Mouse (Mus musculus): Measurements from ENCODE around the gene Abhd16a. TPM values are rescaled to one million over a fixed set of nuclear protein-coding genes. Genes with fewer than 3 reads are reported as not detected.

The Abhd16a gene
- polyA plus RNA-seq, 1 experiment from 2014 or later = 33.9 TPM

- no peak within 1 kb of the TSS for H3K27ac ChIP-seq
- H3K4me3 ChIP-seq (ENCODE audit: inconsistent target) = no peak within 1 kb of the TSS
- WGBS (ENCODE audit: missing documents) = 91% methylated on average over 7 of the region's 7 CpGs
- no peaks in the 10 kb centered on the region for H3K36me3 ChIP-seq (ENCODE audit: inconsistent target)
- peaks cover 8% of the 10 kb centered on the region; the same call in 1 of the 2 replicates for H3K79me2 ChIP-seq (ENCODE audit: inconsistent target)
Observed at GRCm38 (mm10) chr17:35085208-35085865, 3.7 kb upstream of the Abhd16a start, which contains the start of gene Ly6g6f. Gene Ly6g6f (minus strand): TSS chr17:35085610.

- WGBS (ENCODE audit: missing documents) = 47% methylated on average over 2 of the region's 2 CpGs
- peaks cover 16% of the 10 kb centered on the region for H3K36me3 ChIP-seq (ENCODE audit: inconsistent target)
- H3K4me3 ChIP-seq (ENCODE audit: inconsistent target) = no peak overlapping the region
- H3K79me2 ChIP-seq (ENCODE audit: inconsistent target) = peaks cover 13% of the 10 kb centered on the region; the same call in 1 of the 2 replicates
- no peak overlapping the region for H3K27ac ChIP-seq
Observed at GRCm38 (mm10) chr17:35088151-35088550, 912 bp upstream of the Abhd16a start.

- WGBS (ENCODE audit: missing documents) = 74% methylated on average over 8 of the region's 8 CpGs
- Histone ChIP-seq H3K4me3 (ENCODE audit: inconsistent target) (peak overlapping the region; percentile 68), H3K27ac (no peak overlapping the region), H3K36me3 (ENCODE audit: inconsistent target) (peaks cover 27% of the 10 kb centered on the region), H3K79me2 (ENCODE audit: inconsistent target) (peaks cover 13% of the 10 kb centered on the region; the same call in 1 of the 2 replicates)
Observed at GRCm38 (mm10) chr17:35090166-35090932, 1.3 kb downstream of the Abhd16a start.

GRCm38 (mm10) chr17:35092403-35093198 is 3.5 kb downstream of the Abhd16a start:
- WGBS (ENCODE audit: missing documents) = 92% methylated on average over 14 of the region's 14 CpGs
- no peak overlapping the region for H3K27ac ChIP-seq
- H3K79me2 ChIP-seq (ENCODE audit: inconsistent target) = peaks cover 13% of the 10 kb centered on the region; the same call in 1 of the 2 replicates
- H3K4me3 ChIP-seq (ENCODE audit: inconsistent target) = no peak overlapping the region
- H3K36me3 ChIP-seq (ENCODE audit: inconsistent target) = peaks cover 45% of the 10 kb centered on the region

GRCm38 (mm10) chr17:35094475-35095365 is 5.7 kb downstream of the Abhd16a start:
- peaks cover 65% of the 10 kb centered on the region for H3K36me3 ChIP-seq (ENCODE audit: inconsistent target)
- 83% methylated on average over 15 of the region's 15 CpGs for WGBS (ENCODE audit: missing documents)

GRCm38 (mm10) chr17:35096597-35096996 is 7.5 kb downstream of the Abhd16a start:
- H3K27ac ChIP-seq = no peak overlapping the region
- WGBS (ENCODE audit: missing documents) = 96% methylated on average over 12 of the region's 12 CpGs
- peaks cover 78% of the 10 kb centered on the region for H3K36me3 ChIP-seq (ENCODE audit: inconsistent target)
- H3K4me3 ChIP-seq (ENCODE audit: inconsistent target) = no peak overlapping the region
- H3K79me2 ChIP-seq (ENCODE audit: inconsistent target) = no peaks in the 10 kb centered on the region

More at GRCm38 (mm10) chr17:35094475-35095365, 5.7 kb downstream of the Abhd16a start:
- H3K79me2 ChIP-seq (ENCODE audit: inconsistent target) = peaks cover 11% of the 10 kb centered on the region; the same call in 1 of the 2 replicates
- no peak overlapping the region for H3K27ac ChIP-seq
- no peak overlapping the region for H3K4me3 ChIP-seq (ENCODE audit: inconsistent target)

GRCm38 (mm10) chr17:35097164-35097655 is 8.1 kb downstream of the Abhd16a start:
- H3K27ac ChIP-seq = no peak overlapping the region
- H3K36me3 ChIP-seq (ENCODE audit: inconsistent target) = peaks cover 80% of the 10 kb centered on the region
- no peaks in the 10 kb centered on the region for H3K79me2 ChIP-seq (ENCODE audit: inconsistent target)
- no peak overlapping the region for H3K4me3 ChIP-seq (ENCODE audit: inconsistent target)
- 95% methylated on average over 12 of the region's 12 CpGs for WGBS (ENCODE audit: missing documents)

- Histone ChIP-seq H3K36me3 (ENCODE audit: inconsistent target) (peaks cover 72% of the 10 kb centered on the region), H3K79me2 (ENCODE audit: inconsistent target) (no peaks in the 10 kb centered on the region), H3K27ac (no peak overlapping the region), H3K4me3 (ENCODE audit: inconsistent target) (no peak overlapping the region)
- WGBS (ENCODE audit: missing documents) = 93% methylated on average over 10 of the region's 10 CpGs
Observed at GRCm38 (mm10) chr17:35100196-35100765, 11.2 kb downstream of the Abhd16a start.

GRCm38 (mm10) chr17:35101161-35101560 is 12.1 kb downstream of the Abhd16a start:
- WGBS (ENCODE audit: missing documents) = 93% methylated on average over 10 of the region's 11 CpGs
- Histone ChIP-seq H3K27ac (no peak overlapping the region), H3K36me3 (ENCODE audit: inconsistent target) (peaks cover 69% of the 10 kb centered on the region), H3K4me3 (ENCODE audit: inconsistent target) (no peak overlapping the region), H3K79me2 (ENCODE audit: inconsistent target) (no peaks in the 10 kb centered on the region)

GRCm38 (mm10) chr17:35102299-35102698 is 13.2 kb downstream of the Abhd16a start:
- Histone ChIP-seq H3K27ac (no peak overlapping the region), H3K4me3 (ENCODE audit: inconsistent target) (no peak overlapping the region), H3K79me2 (ENCODE audit: inconsistent target) (no peaks in the 10 kb centered on the region), H3K36me3 (ENCODE audit: inconsistent target) (peaks cover 57% of the 10 kb centered on the region)
- WGBS (ENCODE audit: missing documents) = 90% methylated on average over 8 of the region's 8 CpGs

- Histone ChIP-seq H3K36me3 (ENCODE audit: inconsistent target) (peaks cover 48% of the 10 kb centered on the region), H3K4me3 (ENCODE audit: inconsistent target) (no peak overlapping the region), H3K79me2 (ENCODE audit: inconsistent target) (no peaks in the 10 kb centered on the region), H3K27ac (no peak overlapping the region)
- 65% methylated on average over 6 of the region's 6 CpGs for WGBS (ENCODE audit: missing documents)
Observed at GRCm38 (mm10) chr17:35103221-35103690, 14.2 kb downstream of the Abhd16a start.

GRCm38 (mm10) chr17:35104079-35104478 is 15.0 kb downstream of the Abhd16a start:
- no peak overlapping the region for H3K4me3 ChIP-seq (ENCODE audit: inconsistent target)
- 100% methylated on average over 7 of the region's 7 CpGs for WGBS (ENCODE audit: missing documents)
- H3K27ac ChIP-seq = no peak overlapping the region
- no peaks in the 10 kb centered on the region for H3K79me2 ChIP-seq (ENCODE audit: inconsistent target)
- H3K36me3 ChIP-seq (ENCODE audit: inconsistent target) = peaks cover 41% of the 10 kb centered on the region

GRCm38 (mm10) chr17:35104754-35105153 is 15.7 kb downstream of the Abhd16a start:
- Histone ChIP-seq H3K79me2 (ENCODE audit: inconsistent target) (no peaks in the 10 kb centered on the region), H3K36me3 (ENCODE audit: inconsistent target) (peaks cover 34% of the 10 kb centered on the region), H3K27ac (no peak overlapping the region), H3K4me3 (ENCODE audit: inconsistent target) (no peak overlapping the region)
- WGBS (ENCODE audit: missing documents) = 89% methylated on average over 5 of the region's 6 CpGs
